Mouse (Mus musculus) liver, embryonic 14.5 days (tissue): ENCODE measurements at regions not wholly inside any gene's neighbourhood (a gene's known extent, or its start where the extent isn't known, plus 50 kb on each side); places are given as distances from the start of the nearest gene placed in this dataset.

Experiments
- ATAC-seq: fragments of 200-750 bp; cut with Nextera tagmentation; 2 replicates; pipeline ENCODE4 v1.8.0; 2017; ENCODE audit warnings: moderate number of reproducible peaks, mild to moderate bottlenecking, moderate library complexity; ENCODE audit not compliant: insufficient read depth
- DNase-seq, 3 experiments: peaks; one replicate each; pipeline ENCODE4 v3.0.0-alpha.2; 2012 to 2013; ENCODE audit warnings: low read depth in 3 of 3, low spot score in 3 of 3
- H3K27ac ChIP-seq: fragments of 300-500 bp; sonication (generic); 2 replicates; pipeline ENCODE4 v1.5.1; 2014; ENCODE audit warnings: moderate library complexity, mild to moderate bottlenecking, control low read depth, inconsistent platforms
- H3K27me3 ChIP-seq: fragments of 300-500 bp; sonication (generic); 2 replicates; pipeline ENCODE4 v1.6.1; 2014; ENCODE audit warnings: mild to moderate bottlenecking, low read length, moderate library complexity; ENCODE audit not compliant: control insufficient read depth, insufficient read depth
- H3K36me3 ChIP-seq: fragments of 300-500 bp; sonication (generic); replicated peaks from 2 replicates; pipeline ENCODE4 v1.6.1; 2014; ENCODE audit warnings: low read depth; ENCODE audit not compliant: control insufficient read depth, insufficient read depth
- H3K4me1 ChIP-seq, 2 experiments: fragments of 200-500 bp in 1 of 2; fragments of 300-500 bp in 1 of 2; sonication (generic) in 1 of 2; replicated peaks; 2 replicates each; pipeline ENCODE4 v1.6.1; 2012 to 2014; ENCODE audit warnings: antibody characterized with exemption in 1 of 2, inconsistent platforms in 1 of 2, low read length in 1 of 2; ENCODE audit not compliant: control insufficient read depth in 2 of 2, insufficient read depth in 2 of 2
- H3K4me2 ChIP-seq: fragments of 300-500 bp; sonication (generic); 2 replicates; pipeline ENCODE4 v1.6.1; 2014; ENCODE audit warnings: low read depth, mild to moderate bottlenecking, control low read depth, moderate library complexity
- H3K4me3 ChIP-seq, 2 experiments: fragments of 200-500 bp in 1 of 2; fragments of 300-500 bp in 1 of 2; sonication (generic) in 1 of 2; 2 replicates each; pipeline ENCODE4 v1.5.1; 2012 to 2014; ENCODE audit warnings: low read depth in 2 of 2, low read length in 2 of 2, mild to moderate bottlenecking in 2 of 2, control low read depth in 1 of 2, inconsistent platforms in 1 of 2, moderate library complexity in 1 of 2; ENCODE audit not compliant: insufficient read depth in 1 of 2
- H3K9ac ChIP-seq: fragments of 300-500 bp; sonication (generic); replicated peaks from 2 replicates; pipeline ENCODE4 v1.6.1; 2014; ENCODE audit warnings: mild to moderate bottlenecking, control low read depth, moderate library complexity
- H3K9me3 ChIP-seq: fragments of 300-500 bp; sonication (generic); 2 replicates; pipeline ENCODE4 v1.6.1; 2016; ENCODE audit warnings: low read length, mixed read lengths; ENCODE audit not compliant: control insufficient read depth
- CTCF ChIP-seq: IDR thresholded peaks from 2 replicates; pipeline ENCODE4 v1.5.1; 2016; ENCODE audit warnings: antibody characterized with exemption, low read depth, control low read depth
- EP300 ChIP-seq: IDR thresholded peaks from 2 replicates; pipeline ENCODE4 v1.6.1; 2016; ENCODE audit warnings: antibody characterized with exemption, low read depth
- WGBS: fragments of 180-500 bp; shearing (Covaris S2); extraction: QIAGEN DNeasy Blood & Tissue Kit; methylation state at CpG from one replicate; pipeline ENCODE4 v1.1.7; 2014; ENCODE audit not compliant: insufficient replicate concordance; 5-methylcytosine and 5-hydroxymethylcytosine counted together

- Histone ChIP-seq H3K4me3 (no peak overlapping the region), H3K4me1 (no peaks in the 10 kb centered on the region), H3K27ac (no peak overlapping the region), H3K4me2 (no peak overlapping the region), H3K36me3 (no peaks in the 10 kb centered on the region), H3K9me3 (no peaks in the 10 kb centered on the region), H3K9ac (no peak overlapping the region), H3K27me3 (no peaks in the 10 kb centered on the region)
- DNase-seq (no peak), ATAC-seq (no peak)
- TF ChIP-seq EP300 (no peak), CTCF (no peak)
- 45% methylated on average over 2 of the region's 2 CpGs for WGBS
Measured at GRCm38 (mm10) chr19:15736200-15736599, 210.9 kb downstream of the Psat1 start.

GRCm38 (mm10) chr19:15726785-15727406 lies 220.2 kb downstream of the Psat1 start:
- Histone ChIP-seq H3K36me3 (no peaks in the 10 kb centered on the region), H3K4me3 (no peak overlapping the region), H3K27me3 (no peaks in the 10 kb centered on the region), H3K27ac (no peak overlapping the region), H3K9me3 (no peaks in the 10 kb centered on the region), H3K4me1 (no peaks in the 10 kb centered on the region), H3K4me2 (no peak overlapping the region), H3K9ac (no peak overlapping the region)
- TF ChIP-seq CTCF (no peak), EP300 (no peak)
- ATAC-seq, result no peak
- 67% methylated on average over 13 of the region's 13 CpGs for WGBS
- no peak for DNase-seq

GRCm38 (mm10) chr19:15692379-15693023 lies 254.6 kb downstream of the Psat1 start:
- no peak overlapping the region for H3K4me3 ChIP-seq
- 46% methylated on average over 3 of the region's 3 CpGs for WGBS
- no peak overlapping the region for H3K4me2 ChIP-seq
- H3K9me3 ChIP-seq, result no peaks in the 10 kb centered on the region
- ATAC-seq (no peak), DNase-seq (no peak)
- TF ChIP-seq EP300 (no peak), CTCF (no peak)
- no peaks in the 10 kb centered on the region for H3K4me1 ChIP-seq
- H3K27ac ChIP-seq, result no peak overlapping the region
- no peaks in the 10 kb centered on the region for H3K36me3 ChIP-seq
- H3K27me3 ChIP-seq, result no peaks in the 10 kb centered on the region
- no peak overlapping the region for H3K9ac ChIP-seq

GRCm38 (mm10) chr19:15669996-15670395 lies 277.1 kb downstream of the Psat1 start:
- no peaks in the 10 kb centered on the region for H3K9me3 ChIP-seq
- no peak overlapping the region for H3K9ac ChIP-seq
- WGBS, result 56% methylated on average over 6 of the region's 6 CpGs
- TF ChIP-seq EP300, result no peak
- no peak for TF ChIP-seq CTCF
- H3K4me3 ChIP-seq, result no peak overlapping the region
- no peak overlapping the region for H3K4me2 ChIP-seq
- H3K36me3 ChIP-seq, result no peaks in the 10 kb centered on the region
- H3K4me1 ChIP-seq, result no peaks in the 10 kb centered on the region
- H3K27ac ChIP-seq, result no peak overlapping the region
- DNase-seq (no peak), ATAC-seq (no peak)
- H3K27me3 ChIP-seq, result no peaks in the 10 kb centered on the region

- Histone ChIP-seq H3K9me3 (no peaks in the 10 kb centered on the region), H3K4me2 (no peak overlapping the region), H3K9ac (no peak overlapping the region), H3K27me3 (no peaks in the 10 kb centered on the region), H3K4me1 (no peaks in the 10 kb centered on the region), H3K36me3 (no peaks in the 10 kb centered on the region), H3K4me3 (no peak overlapping the region), H3K27ac (no peak overlapping the region)
- ATAC-seq (no peak), DNase-seq (no peak)
- WGBS, result 74% methylated on average over 7 of the region's 7 CpGs
- no peak for TF ChIP-seq EP300
- TF ChIP-seq CTCF, result no peak
Measured at GRCm38 (mm10) chr19:15669541-15669940, 277.6 kb downstream of the Psat1 start.
